Mouse (Mus musculus): ENCODE measurements around the gene Pip4k2b.
"Not testable (repeated sequence)": the region's sequence is repeated elsewhere in the genome, so short reads cannot be mapped to it uniquely, and the experiment has no call there.

Pip4k2b gene

GRCm38 (mm10) chr11:97744063-97744717, at the start of gene Pip4k2b:
Gene Pip4k2b (minus strand): TSS chr11:97744704.
- peak; percentile 58 to 70 for DNase-seq

DNA sequence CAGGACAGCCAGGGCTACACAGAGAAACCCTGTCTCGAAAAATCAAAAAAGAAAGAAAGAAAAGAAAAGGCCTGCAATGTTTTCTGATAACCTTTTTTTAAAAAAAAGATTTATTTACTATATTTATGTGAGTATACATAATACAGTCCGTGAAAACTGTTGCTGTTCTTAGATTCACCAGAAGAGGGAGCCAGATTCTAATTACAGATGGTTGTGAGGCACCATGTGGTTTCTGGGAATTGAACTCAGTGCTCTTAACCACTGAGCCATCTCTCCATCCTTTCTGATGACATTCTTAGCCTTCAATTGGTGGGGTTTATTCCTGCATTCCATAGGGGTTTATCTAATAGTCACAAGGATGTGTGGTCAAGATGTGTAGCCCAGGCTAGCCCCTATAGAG, 48.7 kb upstream of the Pip4k2b start:
- DNase-seq = no peak

- DNase-seq = not testable (repeated sequence)
Measured at GRCm38 (mm10) chr11:97790778-97791438, 46.4 kb upstream of the Pip4k2b start.

DNA sequence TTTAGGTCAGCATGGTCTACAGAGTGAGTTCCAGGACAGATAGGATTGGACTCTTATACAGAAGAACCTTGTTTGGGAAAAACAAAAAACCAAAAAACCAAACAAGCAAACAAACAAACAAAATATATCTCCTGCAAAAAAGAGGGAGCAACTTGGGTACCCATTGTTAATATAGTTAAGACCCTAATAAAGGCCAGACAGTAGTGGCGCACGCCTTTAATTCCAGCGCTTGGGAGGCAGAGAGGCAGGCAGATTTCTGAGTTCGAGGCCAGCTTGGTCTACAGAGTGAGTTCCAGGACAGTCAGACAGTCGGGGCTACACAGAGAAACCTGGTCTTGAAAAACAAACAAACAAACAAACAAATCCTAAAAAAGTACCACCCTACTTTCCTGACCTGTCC, 45.2 kb upstream of the Pip4k2b start:
- DNase-seq = no peak

GRCm38 (mm10) chr11:97787961-97788360, 43.5 kb upstream of the Pip4k2b start:
- no peak for DNase-seq

DNA sequence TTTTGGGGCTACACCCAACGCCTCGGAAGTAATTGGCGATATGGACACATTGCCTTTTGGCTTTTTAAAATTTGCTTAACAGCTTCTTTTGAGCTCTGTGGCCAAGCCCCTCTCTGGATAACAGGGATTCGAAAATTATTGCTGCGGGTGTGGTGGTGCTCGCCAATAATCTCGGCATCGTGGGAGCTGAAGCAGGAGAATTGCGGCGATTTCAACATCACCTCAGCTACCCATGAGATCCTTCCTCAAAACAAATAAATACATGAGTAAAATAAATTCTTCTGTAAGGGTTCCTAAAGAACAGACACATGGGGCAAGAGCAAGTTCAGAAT, 38.0 kb upstream of the Pip4k2b start:
- DNase-seq = no peak

- peak; percentile 99 to 100 for DNase-seq
Measured at GRCm38 (mm10) chr11:97781832-97782563, 37.5 kb upstream of the Pip4k2b start, which contains the start of gene Rpl23. Gene Rpl23 (minus strand): TSS chr11:97782437.

GRCm38 (mm10) chr11:97781478-97781831, 37.0 kb upstream of the Pip4k2b start:
- DNase-seq = no peak

DNA sequence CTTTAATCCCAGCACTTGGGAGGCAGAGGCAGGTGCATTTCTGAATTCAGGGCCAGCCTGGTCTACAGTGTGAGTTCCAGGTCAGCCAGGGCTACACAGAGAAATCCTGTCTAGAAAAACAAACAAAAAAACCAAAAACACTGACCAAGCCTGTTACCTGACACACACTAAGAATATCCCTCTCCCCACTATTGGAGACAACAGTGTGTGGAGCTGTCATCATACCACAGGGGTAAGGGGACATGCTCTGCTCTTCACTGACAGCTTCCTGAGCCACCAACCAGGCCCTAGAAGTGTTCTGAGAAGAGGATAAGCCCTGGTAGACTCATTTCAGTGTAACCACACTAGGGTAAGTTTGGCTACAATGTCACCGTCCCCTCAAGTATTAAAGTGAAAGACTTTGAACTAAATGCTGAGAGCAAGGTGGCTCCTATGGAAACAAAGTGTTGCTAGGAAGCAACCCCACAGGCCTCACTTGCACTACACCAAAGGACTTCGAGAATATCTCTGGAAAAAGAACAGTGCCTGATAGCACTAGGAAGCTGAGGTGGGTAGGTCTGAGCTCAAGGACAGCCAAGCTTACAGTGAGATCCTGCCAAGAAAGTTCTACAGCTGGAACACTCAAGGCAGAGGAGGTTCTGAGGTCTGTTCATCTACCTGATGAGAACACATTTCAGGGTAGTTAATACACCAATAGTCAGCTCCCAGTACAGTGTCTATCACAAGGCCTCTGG, 35.6 kb upstream of the Pip4k2b start:
- no peak for DNase-seq

GRCm38 (mm10) chr11:97778918-97779317, 34.4 kb upstream of the Pip4k2b start:
- no peak for DNase-seq

- DNase-seq = no peak
Measured at GRCm38 (mm10) chr11:97777129-97777529, 32.6 kb upstream of the Pip4k2b start.

DNA sequence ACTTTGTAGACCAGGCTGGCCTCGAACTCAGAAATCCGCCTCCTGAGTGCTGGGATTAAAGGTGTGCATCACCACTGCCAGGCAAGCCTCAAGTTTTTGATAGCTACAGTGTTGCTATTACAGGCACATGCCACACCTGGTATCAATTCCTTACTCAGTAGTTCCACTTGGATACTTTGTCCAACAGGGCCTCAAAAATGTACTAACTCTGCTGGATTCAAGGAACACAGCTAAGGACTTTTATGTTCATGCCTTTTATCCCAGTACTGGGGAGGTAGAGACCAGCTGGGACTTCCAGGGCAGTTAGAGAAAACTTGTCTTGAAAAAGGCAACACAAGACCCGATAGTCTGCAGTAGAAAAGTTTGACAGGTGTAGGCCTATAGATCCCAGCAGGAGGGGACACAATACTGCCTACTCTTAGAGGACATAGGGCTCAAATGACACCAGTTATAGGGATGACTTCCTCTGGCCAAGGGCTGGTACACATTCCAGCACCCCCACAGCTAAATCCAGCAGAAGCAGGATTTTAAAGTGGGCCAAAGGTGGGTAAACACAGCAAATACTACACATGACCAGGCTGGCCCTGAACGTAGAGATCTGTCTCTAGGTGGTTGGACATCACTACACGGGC, 32.1 kb upstream of the Pip4k2b start:
- no peak for DNase-seq

DNA sequence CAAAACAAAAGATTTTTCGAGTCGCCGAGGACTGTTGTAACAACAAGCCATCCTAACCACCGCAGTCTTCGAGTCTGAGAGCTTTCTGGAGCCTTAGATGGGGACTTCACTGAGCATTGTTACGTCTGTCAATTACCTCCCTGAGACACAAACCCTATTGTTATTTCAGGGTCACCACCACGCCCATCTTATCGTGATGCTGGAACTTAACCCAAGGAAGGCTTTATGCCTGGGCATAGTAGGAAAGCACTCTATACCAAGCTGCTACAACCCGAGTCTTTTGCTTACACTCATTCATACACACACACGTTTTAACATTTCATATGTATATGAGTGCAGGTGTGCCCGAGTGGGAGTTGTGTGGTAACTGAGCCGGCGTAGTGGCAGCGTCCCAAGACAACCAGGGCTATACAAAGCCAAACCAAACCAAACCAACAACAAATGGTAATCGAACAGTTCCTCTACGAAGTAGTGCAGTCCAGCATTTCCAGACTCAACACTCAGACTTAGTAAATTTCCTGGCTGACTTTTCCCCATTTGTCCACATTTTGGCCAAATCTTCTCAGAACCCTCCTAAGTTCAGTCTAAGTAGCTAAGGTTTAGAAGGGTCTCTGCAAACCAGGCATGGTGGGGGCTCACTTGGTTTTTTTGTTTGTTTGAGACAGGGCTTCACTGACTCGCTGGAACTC, 31.4 kb upstream of the Pip4k2b start, which contains the start of gene 1700001P01Rik:
Gene 1700001P01Rik, minus strand, starts transcription at position 111 of the 689 bp plus-strand sequence.
- DNase-seq = no peak

DNA sequence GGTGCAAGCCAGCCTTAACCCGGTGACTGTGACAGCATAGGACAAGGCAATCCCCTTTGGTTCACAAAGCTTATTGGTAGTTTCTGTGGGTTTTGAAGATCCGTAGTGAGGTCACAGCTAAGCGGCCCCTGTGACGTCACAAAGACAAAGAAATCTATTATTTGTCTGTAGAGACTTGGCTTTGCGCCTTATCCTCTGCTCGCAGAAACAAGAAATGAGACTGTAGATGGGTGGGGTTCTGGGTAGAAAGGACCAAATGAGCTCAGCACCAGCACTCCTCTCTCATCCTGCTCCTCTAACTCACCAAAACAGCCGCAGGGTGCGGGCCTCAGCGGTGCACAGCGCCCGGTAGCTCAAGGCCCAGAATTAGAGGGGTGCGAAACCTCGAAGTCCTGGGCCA, 30.7 kb upstream of the Pip4k2b start:
- DNase-seq = no peak

DNA sequence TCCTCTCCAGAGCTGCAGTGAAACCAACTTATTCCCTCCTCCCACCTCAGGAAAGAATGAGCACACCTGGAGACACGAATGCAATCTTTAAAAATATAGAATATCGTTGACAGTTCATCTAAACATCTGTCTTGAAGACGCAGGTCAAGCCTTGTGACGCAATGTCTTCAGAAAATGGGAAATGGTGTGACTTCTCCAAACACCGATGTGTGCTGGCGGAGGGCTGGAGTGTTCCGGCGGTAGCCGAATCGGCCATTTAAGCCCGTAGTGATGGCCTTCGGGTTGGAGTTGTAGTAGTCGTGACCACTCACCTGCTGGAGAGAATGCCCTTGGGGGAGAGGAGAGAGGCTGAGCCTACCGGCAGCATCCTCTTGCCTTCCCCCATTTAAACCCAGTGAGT, 26.9 kb upstream of the Pip4k2b start:
- no peak for DNase-seq

- no peak for DNase-seq
Measured at GRCm38 (mm10) chr11:97769704-97770103, 25.2 kb upstream of the Pip4k2b start.

DNA sequence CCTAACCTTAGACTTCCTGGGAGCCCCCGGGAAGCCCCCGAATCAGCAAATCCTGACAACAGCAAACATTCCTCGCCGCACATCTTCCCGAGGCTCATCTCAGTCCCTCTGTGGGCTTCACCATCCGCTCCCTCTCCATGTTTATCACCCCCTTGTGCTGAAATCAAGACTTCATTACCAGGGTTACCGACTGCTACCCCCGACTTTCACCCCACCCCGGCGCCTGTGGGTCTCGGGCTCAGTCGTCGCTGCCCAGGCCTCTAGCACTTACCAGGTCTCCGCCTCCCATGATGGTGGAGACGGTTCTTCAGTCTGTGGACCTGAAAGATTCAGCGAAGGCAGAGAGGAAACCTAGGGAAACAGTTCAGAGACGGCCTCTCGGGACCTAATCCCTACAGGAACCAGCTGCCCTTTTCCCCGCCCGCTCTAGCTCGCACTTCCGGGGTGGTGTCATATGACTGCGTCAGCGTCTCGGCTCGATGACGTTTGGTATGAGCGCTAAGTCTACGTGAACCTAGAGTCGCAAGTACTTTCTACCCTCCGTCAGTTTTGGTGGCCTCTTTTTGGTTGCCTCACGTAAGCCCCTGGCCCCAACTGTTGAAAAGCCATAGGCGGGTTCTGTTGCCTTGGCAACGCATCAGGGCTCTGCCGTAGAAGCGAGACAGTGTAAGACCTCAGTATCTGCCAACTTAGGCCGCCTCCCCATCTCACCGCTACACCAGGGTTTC, 21.8 kb upstream of the Pip4k2b start, which contains the start of gene Cwc25:
Gene Cwc25, minus strand, starts transcription at position 403 of the 728 bp plus-strand sequence.
- DNase-seq = peak; percentile 94 to 96

DNA sequence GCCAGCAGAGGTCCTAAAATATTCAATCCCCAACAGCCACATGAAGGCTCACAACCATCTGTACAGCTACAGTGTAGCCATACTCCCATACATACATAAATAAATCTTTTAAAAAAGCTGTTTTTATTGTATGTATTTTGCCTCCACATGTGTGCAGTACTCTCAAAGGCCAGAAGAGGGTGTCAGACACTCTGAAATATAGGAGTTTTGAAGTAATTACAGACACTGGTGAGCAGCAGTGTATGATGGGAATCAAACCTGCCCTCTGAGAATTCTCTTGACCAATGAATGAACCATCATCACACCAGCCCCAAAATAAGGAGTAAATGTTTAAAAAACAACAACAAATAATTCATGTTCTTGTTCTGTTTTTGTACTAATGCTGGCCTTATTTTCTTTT, 17.1 kb upstream of the Pip4k2b start:
- no peak for DNase-seq

GRCm38 (mm10) chr11:97758942-97759341, 14.4 kb upstream of the Pip4k2b start:
- no peak for DNase-seq

- no peak for DNase-seq
Measured at GRCm38 (mm10) chr11:97758125-97758524, 13.6 kb upstream of the Pip4k2b start.

DNA sequence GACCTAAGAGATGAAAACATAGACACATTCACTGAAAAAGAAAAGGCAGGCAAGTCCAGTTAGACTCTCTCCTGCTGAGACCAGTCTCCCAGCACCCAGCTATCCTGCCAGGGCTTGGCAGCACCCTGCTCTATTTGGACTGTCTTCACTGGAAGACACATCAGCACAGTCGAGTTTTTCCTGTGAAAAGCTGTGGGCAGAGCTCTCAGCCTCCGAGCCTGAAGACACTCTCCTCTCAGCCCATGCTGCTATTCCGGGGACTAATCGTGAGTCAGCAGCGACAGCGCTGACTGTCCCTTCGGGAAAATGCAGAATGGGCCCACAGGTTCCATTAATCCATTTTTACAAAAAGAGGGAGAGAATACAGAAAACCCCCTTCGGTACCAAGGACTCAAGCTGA, 8.8 kb upstream of the Pip4k2b start:
- DNase-seq = no peak

All from cerebellum, postnatal 36 days (tissue).